Mouse (Mus musculus) granulocyte monocyte progenitor cell, adult 5-6 weeks (primary cell): ENCODE data around the gene Nf1. TPM values are rescaled to one million over a fixed set of nuclear protein-coding genes. Genes with fewer than 3 reads are reported as not detected.

Experiments used
- ATAC-seq: replicated peaks from 2 replicates; pipeline ENCODE4 v1.8.0; 2016; ENCODE audit warnings: mild to moderate bottlenecking, moderate TSS enrichment, inconsistent platforms; ENCODE audit not compliant: poor library complexity, severe bottlenecking
- total RNA-seq, 2 experiments: library from RNA; stranded (forward) in 1 of 2; stranded (reverse) in 1 of 2; fragments of 200-712, 200-1000 nt in 1 of 2; fragments of >200 nt in 1 of 2; fragmentation: Nextera tagmentation in 1 of 2; gene quantifications; 2 replicates each; pipeline ENCODE4 v1.2.3; 2014 to 2017

Gene Nf1
- total RNA-seq, 2 experiments from 2014 or later = 11.0 to 28.3 TPM

GRCm38 (mm10) chr11:79325663-79326062, 13.8 kb upstream of the Nf1 start:
- ATAC-seq = peak; percentile 30; the same call in 1 of the 2 replicates

GRCm38 (mm10) chr11:79327106-79327505, 12.4 kb upstream of the Nf1 start:
- ATAC-seq = no peak

- ATAC-seq = peak; percentile 68
These were observed 11.4 kb upstream of the Nf1 start for GRCm38 (mm10) chr11:79328060-79328459.

- no peak for ATAC-seq
These were observed 9.9 kb upstream of the Nf1 start for GRCm38 (mm10) chr11:79329585-79329984.

GRCm38 (mm10) chr11:79335077-79335476, 4.4 kb upstream of the Nf1 start:
- no peak for ATAC-seq

GRCm38 (mm10) chr11:79336722-79337267, 2.7 kb upstream of the Nf1 start:
- ATAC-seq = no peak

- ATAC-seq = no peak
These were observed 872 bp upstream of the Nf1 start for GRCm38 (mm10) chr11:79338621-79339020.

GRCm38 (mm10) chr11:79339808-79340781, 602 bp downstream of the Nf1 start:
- peak; percentile 21; the same call in 1 of the 2 replicates for ATAC-seq

GRCm38 (mm10) chr11:79356995-79357394, 17.5 kb downstream of the Nf1 start:
- ATAC-seq = no peak

GRCm38 (mm10) chr11:79357397-79357796, 17.9 kb downstream of the Nf1 start:
- ATAC-seq = no peak

GRCm38 (mm10) chr11:79364956-79365355, 25.5 kb downstream of the Nf1 start:
- no peak for ATAC-seq

- no peak for ATAC-seq
These were observed 26.8 kb downstream of the Nf1 start for GRCm38 (mm10) chr11:79366284-79366683.

GRCm38 (mm10) chr11:79373031-79373430, 33.5 kb downstream of the Nf1 start:
- no peak for ATAC-seq

GRCm38 (mm10) chr11:79398336-79398735, 58.8 kb downstream of the Nf1 start:
- ATAC-seq = peak; percentile 74

GRCm38 (mm10) chr11:79403625-79404319, 64.3 kb downstream of the Nf1 start:
- no peak for ATAC-seq

- no peak for ATAC-seq
These were observed 74.4 kb downstream of the Nf1 start for GRCm38 (mm10) chr11:79413761-79414513.

- ATAC-seq = no peak
These were observed 83.0 kb downstream of the Nf1 start for GRCm38 (mm10) chr11:79422496-79422895.

GRCm38 (mm10) chr11:79426571-79426970, 87.1 kb downstream of the Nf1 start:
- ATAC-seq = no peak

- ATAC-seq = peak; percentile 42; the same call in 1 of the 2 replicates
These were observed 88.1 kb downstream of the Nf1 start for GRCm38 (mm10) chr11:79427638-79428037.

- ATAC-seq = no peak
These were observed 95.8 kb downstream of the Nf1 start for GRCm38 (mm10) chr11:79435252-79435651.
